Mouse (Mus musculus) cerebellum, postnatal 25 days (tissue): ENCODE measurements around the gene Aldh1a1.

Experiments used
- DNase-seq, 2 experiments: peaks; one replicate each; pipeline ENCODE4 v3.0.0; 2021; ENCODE audit warnings: mixed read lengths in 2 of 2

Aldh1a1 gene

GRCm38 (mm10) chr19:20654141-20654873 lies 161.8 kb downstream of the Aldh1a1 start:
- DNase-seq = no peak

- DNase-seq = no peak
Observed at GRCm38 (mm10) chr19:20677697-20678355, 185.3 kb downstream of the Aldh1a1 start.
